Mouse (Mus musculus) brain, embryonic 14.5 days (tissue): ENCODE measurements around the gene Slc51b.

Experiments
- CTCF ChIP-seq: fragments of 200-500 bp; IDR thresholded peaks from 2 replicates; pipeline ENCODE4 v1.5.1; 2012; ENCODE audit warnings: inconsistent platforms, mild to moderate bottlenecking, moderate library complexity, borderline replicate concordance; ENCODE audit not compliant: insufficient read depth, insufficient read length; ENCODE audit errors: extremely low read depth
- POLR2A ChIP-seq: fragments of 200-500 bp; IDR thresholded peaks from 2 replicates; pipeline ENCODE4 v1.6.1; 2012; ENCODE audit warnings: mild to moderate bottlenecking, inconsistent platforms, borderline replicate concordance; ENCODE audit not compliant: poor library complexity, insufficient read depth, insufficient read length, severe bottlenecking; ENCODE audit errors: extremely low read depth

DNA sequence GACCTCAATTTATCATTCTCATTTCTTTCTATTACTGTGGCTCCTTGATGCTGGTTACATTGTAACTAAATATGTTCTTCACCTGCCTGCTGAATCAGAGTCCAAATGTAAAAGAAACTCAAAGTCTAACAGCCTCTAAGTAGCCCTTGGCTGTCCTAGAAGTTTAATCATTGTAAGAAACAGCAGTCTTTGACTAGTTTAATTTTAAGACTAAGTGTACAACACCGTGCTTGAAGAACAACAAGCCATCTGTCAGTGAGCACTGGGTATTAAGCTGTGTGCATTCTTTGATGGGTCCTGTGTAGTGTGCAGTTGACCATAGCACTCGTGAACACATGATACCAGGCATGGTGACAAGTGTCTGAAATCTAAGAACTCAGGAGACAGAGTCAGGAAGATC lies 4.8 kb upstream of the Slc51b start:
- no peak for TF ChIP-seq CTCF
- no peak for TF ChIP-seq POLR2A
